ENCODE assay signal across 16 mouse cellular contexts in the genomic region with DNA sequence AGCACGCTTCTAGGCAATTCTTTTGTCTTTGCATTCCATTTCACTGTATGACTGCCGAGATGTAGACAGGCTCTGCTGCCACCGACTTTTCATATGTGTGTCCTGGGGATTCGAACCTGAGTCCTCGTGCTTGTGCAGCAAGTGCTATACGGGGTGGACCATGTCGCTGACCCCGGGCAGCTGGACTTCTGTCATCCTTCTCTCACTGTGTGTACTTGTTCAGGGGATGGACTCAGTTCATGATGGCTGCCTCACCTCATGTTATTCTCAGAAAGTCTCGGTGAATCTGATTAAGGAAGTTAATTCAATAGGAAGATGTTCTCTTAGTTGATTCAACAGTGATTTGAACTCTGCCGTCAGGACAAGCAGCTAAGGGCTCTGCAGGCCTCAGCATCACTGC.
"Had no signal": no experiment of that assay in that cellular context is flagged by ENCODE, and none has a peak within 500 bp of the region (broad histone marks: within the 10 kb centered on the region; RNA-seq: fewer than 3 reads in every experiment).

No protein-coding gene starts in this region.

- H3K36me3 ChIP-seq: neural tube, embryonic 13.5 days; neural tube, embryonic 15.5 days; stomach, embryonic 15.5 days had no signal

- H3K4me1 ChIP-seq: stomach, embryonic 15.5 days had no signal

- H3K27ac ChIP-seq: neural tube, embryonic 13.5 days; neural tube, embryonic 15.5 days; stomach, embryonic 15.5 days; stomach, postnatal 0 days had no signal

- H3K4me2 ChIP-seq: neural tube, embryonic 13.5 days; neural tube, embryonic 15.5 days; stomach, embryonic 15.5 days had no signal

- H3K9ac ChIP-seq: neural tube, embryonic 13.5 days; neural tube, embryonic 15.5 days; stomach, embryonic 15.5 days had no signal

- H3K9me3 ChIP-seq: neural tube, embryonic 13.5 days; neural tube, embryonic 15.5 days; stomach, embryonic 15.5 days had no signal

- DNase-seq: retina, postnatal 1 day; right cerebral cortex, adult 18-20 months; right cerebral cortex, postnatal 14 days; right cerebral cortex, postnatal 25 days; right cerebral cortex, postnatal 4 days; spleen, adult 18-20 months; thymus, adult 18-20 months; thymus, adult 2 months; thymus, postnatal 14 days; thymus, postnatal 25 days; thymus, postnatal 36 days; thymus, postnatal 4 days had no signal

- H3K4me3 ChIP-seq: neural tube, embryonic 13.5 days; neural tube, embryonic 15.5 days; stomach, embryonic 15.5 days had no signal

- H3K27me3 ChIP-seq: neural tube, embryonic 13.5 days; stomach, embryonic 15.5 days had no signal
